In the genomic region with DNA sequence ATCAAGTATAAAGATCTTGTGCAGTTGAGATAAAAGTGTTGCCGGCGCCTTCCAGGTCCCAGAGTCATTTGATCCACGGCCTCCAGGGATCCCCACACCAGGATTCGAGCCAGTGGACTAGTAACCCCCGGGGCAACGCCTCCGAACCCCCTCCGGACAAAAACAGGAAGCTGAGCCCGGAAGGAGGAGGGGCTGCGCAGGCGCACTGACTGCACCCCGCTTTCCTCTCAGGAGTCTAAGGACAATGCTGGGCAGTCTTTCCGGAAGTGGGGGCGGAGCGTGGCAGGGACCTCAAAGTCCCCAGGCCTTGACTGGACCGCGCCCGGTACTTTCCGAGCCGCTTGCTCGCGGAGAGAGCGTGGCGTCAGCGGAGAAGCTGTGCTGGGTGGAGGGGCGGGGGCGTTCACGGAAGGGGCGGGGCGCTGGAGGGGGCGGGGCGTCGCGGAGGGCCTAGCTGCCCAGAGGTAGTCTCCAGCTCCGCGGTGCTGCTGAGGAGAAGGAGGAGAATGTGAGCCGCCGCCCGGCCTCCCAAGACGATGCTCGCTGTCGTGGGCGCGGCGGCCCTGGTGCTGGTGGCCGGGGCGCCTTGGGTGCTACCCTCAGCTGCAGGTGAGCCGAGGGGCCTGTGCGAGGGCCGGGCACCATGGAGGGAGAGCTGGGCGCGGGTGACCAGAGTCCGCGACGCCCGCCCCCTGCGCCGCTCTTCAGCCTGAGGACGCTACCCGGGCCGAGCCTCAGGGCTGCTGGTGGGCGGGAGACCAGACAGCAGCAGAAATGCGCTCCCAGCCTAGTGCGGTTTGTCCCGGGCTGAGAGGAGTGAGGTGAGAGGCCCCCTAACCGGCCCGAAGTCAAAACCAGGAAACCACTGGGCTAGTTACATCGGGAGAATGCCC, we compare ENCODE assay signal across 8 mouse cellular contexts. TPM values are rescaled to one million over a fixed set of nuclear protein-coding genes. Genes with fewer than 3 reads are reported as not detected.
DNase-seq lines count a peak whose midpoint lies in the region; ATAC-seq and TF ChIP-seq lines count a peak whose summit lies in the region.

A gene (plus strand): TSS at position 431 of the 893 bp plus-strand sequence.

- H3K4me3 ChIP-seq in CH12.LX (replicated peaks in 1 of 3; ENCODE audit: low read depth in 2 of 3, low read length in 2 of 3, poor library complexity in 1 of 3): peak within 1 kb of the TSS; percentile 75 to 83 (median 80)
- peak within 1 kb of the TSS; percentile 87 for H3K4me3 ChIP-seq in forebrain, embryonic 11.5 days (ENCODE audit: low read depth, low read length)
- peak within 1 kb of the TSS; percentile 96 for H3K4me3 ChIP-seq in heart, embryonic 16.5 days (ENCODE audit: low read length)
- H3K4me3 ChIP-seq in liver, embryonic 15.5 days (replicated peaks): peak within 1 kb of the TSS; percentile 87
- peak within 1 kb of the TSS; percentile 81 for H3K4me3 ChIP-seq in neural tube, embryonic 12.5 days

- H3K36me3 ChIP-seq in CH12.LX (replicated peaks in 1 of 2; ENCODE audit: control insufficient read depth in 1 of 2, insufficient read depth in 1 of 2, low read length in 1 of 2): peaks cover 10 to 32% of the 10 kb centered on the region in 2 experiments
- H3K36me3 ChIP-seq in forebrain, embryonic 11.5 days (ENCODE audit: control insufficient read depth, insufficient read depth, low read length): peaks cover 4% of the 10 kb centered on the region; the same call in 1 of the 2 replicates
- peaks cover 5% of the 10 kb centered on the region for H3K36me3 ChIP-seq in heart, embryonic 16.5 days (ENCODE audit: control insufficient read depth, insufficient read depth)
- H3K36me3 ChIP-seq in liver, embryonic 15.5 days (replicated peaks): peaks cover 20% of the 10 kb centered on the region
- H3K36me3 ChIP-seq in neural tube, embryonic 12.5 days: peaks cover 12% of the 10 kb centered on the region

- TF ChIP-seq POLR2A in CH12.LX (IDR thresholded peaks at IDR 0.05; ENCODE audit: low read depth, low read length): peak; percentile 90

- 1% methylated on average over 65 of the region's 68 CpGs for WGBS in forebrain, embryonic 11.5 days
- WGBS in heart, embryonic 16.5 days: under 1% methylated on average over 61 of the region's 68 CpGs
- WGBS in liver, embryonic 15.5 days (ENCODE audit: insufficient replicate concordance): under 1% methylated on average over 61 of the region's 68 CpGs
- under 1% methylated on average over 65 of the region's 68 CpGs for WGBS in neural tube, embryonic 12.5 days

- H3K4me1 ChIP-seq in CH12.LX (ENCODE audit: control insufficient read depth in 1 of 2, insufficient read depth in 2 of 2): peaks cover 18 to 64% of the 10 kb centered on the region in 2 experiments
- peaks cover 4% of the 10 kb centered on the region for H3K4me1 ChIP-seq in forebrain, embryonic 11.5 days (replicated peaks; ENCODE audit: control insufficient read depth, insufficient read depth, low read length)
- H3K4me1 ChIP-seq in heart, embryonic 16.5 days (ENCODE audit: control insufficient read depth, insufficient read depth, low read length): peaks cover 14% of the 10 kb centered on the region
- H3K4me1 ChIP-seq in liver, embryonic 15.5 days (replicated peaks): peaks cover 50% of the 10 kb centered on the region
- peaks cover 11% of the 10 kb centered on the region for H3K4me1 ChIP-seq in neural tube, embryonic 12.5 days

- no peak; the same call in 1 of the 2 replicates for TF ChIP-seq RAD21 in CH12.LX (IDR thresholded peaks at IDR 0.05; ENCODE audit: low read depth, low read length)

- peak; percentile 100 for DNase-seq in CH12.LX (ENCODE audit: extremely low read depth)
- DNase-seq in c-Kit-positive CD71-positive TER-119-negative erythroid progenitor cells, embryonic 14.5 days (ENCODE audit: low read depth): peak; percentile 99
- DNase-seq in forebrain, embryonic 11.5 days (ENCODE audit: low spot score): peak; percentile 99
- peak; percentile 100 for DNase-seq in kidney, postnatal 36 days
- DNase-seq in telencephalon, adult 2 months (ENCODE audit: low read depth, low spot score): peak; percentile 98

- peaks cover 4% of the 10 kb centered on the region for H3K9me3 ChIP-seq in CH12.LX (replicated peaks; ENCODE audit: low read length)
- no peaks in the 10 kb centered on the region for H3K9me3 ChIP-seq in forebrain, embryonic 11.5 days (ENCODE audit: control insufficient read depth, low read length)
- H3K9me3 ChIP-seq in heart, embryonic 16.5 days (replicated peaks; ENCODE audit: control insufficient read depth, low read length): no peaks in the 10 kb centered on the region
- H3K9me3 ChIP-seq in liver, embryonic 15.5 days (replicated peaks): no peaks in the 10 kb centered on the region
- no peaks in the 10 kb centered on the region for H3K9me3 ChIP-seq in neural tube, embryonic 12.5 days

- H3K9ac ChIP-seq in CH12.LX (ENCODE audit: insufficient read depth, low read depth): peak within 1 kb of the TSS; percentile 95
- H3K9ac ChIP-seq in forebrain, embryonic 11.5 days (ENCODE audit: low read length): peak within 1 kb of the TSS; percentile 92
- peak within 1 kb of the TSS; percentile 99 for H3K9ac ChIP-seq in heart, embryonic 16.5 days (ENCODE audit: low read length)
- peak within 1 kb of the TSS; percentile 97 for H3K9ac ChIP-seq in liver, embryonic 15.5 days
- H3K9ac ChIP-seq in neural tube, embryonic 12.5 days: peak within 1 kb of the TSS; percentile 92

- in situ Hi-C loops in CH12.LX (cut with MboI; ENCODE audit: low pct_ligation_motif_present, low pct_unique_long_range_greater_than_20kb, low sequenced_read_pairs): loop anchor here (10.0 kb wide), 1 partner anchor 120 kb away; no protein-coding TSS in a partner anchor

- TF ChIP-seq EP300 in CH12.LX (IDR thresholded peaks at IDR 0.05; ENCODE audit: low read length): no peak

- peak within 1 kb of the TSS; percentile 73 for H3K4me2 ChIP-seq in CH12.LX (ENCODE audit: insufficient read depth, low read depth, poor library complexity, severe bottlenecking)
- H3K4me2 ChIP-seq in forebrain, embryonic 11.5 days (ENCODE audit: low read depth, low read length, severe bottlenecking): peak within 1 kb of the TSS; percentile 83
- peak within 1 kb of the TSS; percentile 84 for H3K4me2 ChIP-seq in heart, embryonic 16.5 days (ENCODE audit: low read depth, low read length)
- peak within 1 kb of the TSS; percentile 87 for H3K4me2 ChIP-seq in liver, embryonic 15.5 days
- H3K4me2 ChIP-seq in neural tube, embryonic 12.5 days (replicated peaks): peak within 1 kb of the TSS; percentile 70

- dilution Hi-C loops in CH12.LX (cut with MboI; ENCODE audit: extremely low pct_ligation_motif_present, extremely low pct_unique_long_range_greater_than_20kb, low sequenced_read_pairs): no loop called here

- no peak for TF ChIP-seq CTCF in CH12.LX (conservative IDR thresholded peaks at IDR 0.05 in 1 of 2, IDR thresholded peaks at IDR 0.05 in 1 of 2; ENCODE audit: low read depth in 2 of 2, low read length in 2 of 2)

- H3K79me2 ChIP-seq in CH12.LX (replicated peaks; ENCODE audit: control insufficient read depth, extremely low read depth, insufficient read depth, poor library complexity, severe bottlenecking): peaks cover 28% of the 10 kb centered on the region

- peak within 1 kb of the TSS; percentile 74 for H3K27ac ChIP-seq in CH12.LX (ENCODE audit: insufficient read depth, low read depth)
- H3K27ac ChIP-seq in forebrain, embryonic 11.5 days (ENCODE audit: low read depth, low read length): peak within 1 kb of the TSS; percentile 95
- peak within 1 kb of the TSS; percentile 97 for H3K27ac ChIP-seq in heart, embryonic 16.5 days (ENCODE audit: low read length)
- peak within 1 kb of the TSS; percentile 99 for H3K27ac ChIP-seq in liver, embryonic 15.5 days (replicated peaks)
- H3K27ac ChIP-seq in neural tube, embryonic 12.5 days: peak within 1 kb of the TSS; percentile 86

- no peaks in the 10 kb centered on the region for H3K27me3 ChIP-seq in CH12.LX (replicated peaks)
- no peaks in the 10 kb centered on the region for H3K27me3 ChIP-seq in forebrain, embryonic 11.5 days (ENCODE audit: control insufficient read depth, insufficient read depth, low read length)
- H3K27me3 ChIP-seq in heart, embryonic 16.5 days (ENCODE audit: control insufficient read depth, insufficient read depth, low read length): no peaks in the 10 kb centered on the region
- no peaks in the 10 kb centered on the region for H3K27me3 ChIP-seq in liver, embryonic 15.5 days
- H3K27me3 ChIP-seq in neural tube, embryonic 12.5 days (replicated peaks): no peaks in the 10 kb centered on the region

- peak; percentile 99 for ATAC-seq in forebrain, embryonic 11.5 days (replicated peaks; ENCODE audit: low FRiP score)
- peak; percentile 99 for ATAC-seq in heart, embryonic 16.5 days (replicated peaks; ENCODE audit: extremely low read depth, insufficient read depth, low FRiP score)
- ATAC-seq in liver, embryonic 15.5 days (ENCODE audit: insufficient read depth): peak; percentile 98
- ATAC-seq in neural tube, embryonic 12.5 days (ENCODE audit: low FRiP score, low read depth): peak; percentile 99

TF ChIP-seq in CH12.LX, 34 proteins besides CTCF, POLR2A, EP300 and RAD21 (continues in another document):
- TF ChIP-seq MXI1 (IDR thresholded peaks at IDR 0.05; ENCODE audit: low read depth, low read length) (peak; percentile 79; the same call in 1 of the 2 replicates), ZNF384 (IDR thresholded peaks at IDR 0.05; ENCODE audit: low read depth, low read length) (peak; percentile 22; the same call in 1 of the 2 replicates), MAX (IDR thresholded peaks at IDR 0.05; ENCODE audit: low read length) (no peak; the same call in 1 of the 2 replicates), RCOR1 (conservative IDR thresholded peaks at IDR 0.05; ENCODE audit: low read depth, low read length) (no peak; the same call in 1 of the 2 replicates), TCF12 (IDR thresholded peaks at IDR 0.05; ENCODE audit: low read depth, low read length) (peak; percentile 81), ETS1 (conservative IDR thresholded peaks at IDR 0.05; ENCODE audit: low read depth, low read length) (no peak; the same call in 1 of the 2 replicates), UBTF (IDR thresholded peaks at IDR 0.05; ENCODE audit: low read depth, low read length) (peak; percentile 85; the same call in 1 of the 2 replicates), CHD1 (IDR thresholded peaks at IDR 0.05; ENCODE audit: low read depth, low read length) (0 out of 2 replicates have a peak, but pooled peaks have one; percentile 2), ZC3H11A (IDR thresholded peaks at IDR 0.05; ENCODE audit: low read depth, low read length) (no peak), E2F4 (IDR thresholded peaks at IDR 0.05; ENCODE audit: insufficient replicate concordance, low read depth, low read length) (no peak)

RNA-seq across cellular contexts. Expression of the gene that starts here (rescaled TPM):
- 32.1 and 32.8 TPM in 2 replicates for total RNA-seq in CH12.LX (2012; rRNA removed)
- total RNA-seq in CH12.LX (2014; rRNA removed): 34.9 and 40.3 TPM in 2 replicates
- 40.1 and 49.4 TPM in 2 replicates for polyA plus RNA-seq in CH12.LX (2012; ENCODE audit: insufficient read length, low read depth)
- polyA plus RNA-seq in forebrain, embryonic 11.5 days (2014; fragmentation: Nextera tagmentation; extraction: Ambion mirVana): 51.4 and 53.1 TPM in 2 replicates
- polyA plus RNA-seq in heart, embryonic 16.5 days (2015; fragmentation: Nextera tagmentation; extraction: Ambion mirVana): 40.9 and 41.1 TPM in 2 replicates
- 19.4 and 21.6 TPM in 2 replicates for polyA plus RNA-seq in liver, embryonic 15.5 days (2015; fragmentation: Nextera tagmentation; extraction: Ambion mirVana)
- 55.2 and 56.5 TPM in 2 replicates for polyA plus RNA-seq in neural tube, embryonic 12.5 days (2016; fragmentation: Nextera tagmentation; extraction: Ambion mirVana)

Comparison
In these comparisons a context has a peak if more than half of its experiments do, and no peak if none do; other contexts are left out.
1. Peak in every context shown above with its lines: DNase-seq, ATAC-seq, H3K4me3 ChIP-seq and H3K27ac ChIP-seq.